Mouse (Mus musculus) thymus, adult 2 months (tissue): ENCODE measurements around the gene Zfp934.
"Not testable (repeated sequence)": the region's sequence is repeated elsewhere in the genome, so short reads cannot be mapped to it uniquely, and the experiment has no call there.

Source experiments
- CTCF ChIP-seq: fragments of 200-500 bp; IDR thresholded peaks from 2 replicates; pipeline ENCODE4 v1.5.1; 2012; ENCODE audit warnings: mild to moderate bottlenecking, control low read depth, low read length, moderate library complexity, borderline replicate concordance; ENCODE audit not compliant: control insufficient read depth, poor library complexity, insufficient read depth; ENCODE audit errors: extremely low read depth
- POLR2A ChIP-seq: fragments of 200-500 bp; IDR thresholded peaks from 2 replicates; pipeline ENCODE4 v1.6.1; 2012; ENCODE audit warnings: mild to moderate bottlenecking, low read length, control low read depth, moderate library complexity; ENCODE audit not compliant: control insufficient read depth, poor library complexity, insufficient read depth; ENCODE audit errors: extremely low read depth

GRCm38 (mm10) chr13:62571099-62571498 is at the start of gene Zfp934:
- TF ChIP-seq CTCF, POLR2A: not testable (repeated sequence)
